In genomic region chr17:56169830-56170229, GRCm38 (mm10) we compare ENCODE assay signal across 10 mouse cellular contexts. TPM values are rescaled to one million over a fixed set of nuclear protein-coding genes. Genes with fewer than 3 reads are reported as not detected.
DNase-seq lines count a peak whose midpoint lies in the region; ATAC-seq and TF ChIP-seq lines count a peak whose summit lies in the region.
"Had no signal": no experiment of that assay in that cellular context is flagged by ENCODE, and none has a peak within 500 bp of the region (broad histone marks: within the 10 kb centered on the region; RNA-seq: fewer than 3 reads in every experiment).

No protein-coding gene starts in this region.

- peak overlapping the region; percentile 25; the same call in 1 of the 2 replicates for H3K27ac ChIP-seq in forebrain, embryonic 11.5 days (ENCODE audit: low read depth, low read length)
- no peak overlapping the region for H3K27ac ChIP-seq in forebrain, embryonic 13.5 days
- H3K27ac ChIP-seq in heart, embryonic 16.5 days (ENCODE audit: low read length): peak overlapping the region; percentile 58; the same call in 1 of the 2 replicates

- H3K36me3 ChIP-seq in forebrain, embryonic 11.5 days (ENCODE audit: control insufficient read depth, insufficient read depth, low read length): no peaks in the 10 kb centered on the region
- H3K36me3 ChIP-seq in forebrain, embryonic 13.5 days (ENCODE audit: poor library complexity, severe bottlenecking): peaks cover 11% of the 10 kb centered on the region; the same call in 1 of the 2 replicates
- peaks cover 1% of the 10 kb centered on the region; the same call in 1 of the 2 replicates for H3K36me3 ChIP-seq in E14TG2a.4 (ENCODE audit: insufficient read depth, low read length)
- H3K36me3 ChIP-seq in heart, embryonic 16.5 days (ENCODE audit: control insufficient read depth, insufficient read depth): no peaks in the 10 kb centered on the region

- WGBS in forebrain, embryonic 11.5 days: 69% methylated on average over 6 of the region's 6 CpGs
- WGBS in forebrain, embryonic 13.5 days: 69% methylated on average over 6 of the region's 6 CpGs
- WGBS in heart, embryonic 16.5 days: 55% methylated on average over 6 of the region's 6 CpGs

- H3K27me3 ChIP-seq in forebrain, embryonic 11.5 days (ENCODE audit: control insufficient read depth, insufficient read depth, low read length): no peaks in the 10 kb centered on the region
- H3K27me3 ChIP-seq in forebrain, embryonic 13.5 days: no peaks in the 10 kb centered on the region
- H3K27me3 ChIP-seq in E14TG2a.4 (ENCODE audit: insufficient read depth, low read length): no peaks in the 10 kb centered on the region
- H3K27me3 ChIP-seq in heart, embryonic 16.5 days (ENCODE audit: control insufficient read depth, insufficient read depth, low read length): no peaks in the 10 kb centered on the region
- H3K27me3 ChIP-seq: midbrain, embryonic 12.5 days had no signal

- DNase-seq in forebrain, embryonic 11.5 days (ENCODE audit: low spot score): no peak
- DNase-seq in kidney, postnatal 10 days: peak; percentile 65
- DNase-seq in frontal cortex, adult 2 months (ENCODE audit: extremely low spot score in 1 of 2, low spot score in 1 of 2): no peak
- DNase-seq in right cerebral cortex, postnatal 14 days: no peak
- DNase-seq in layer of hippocampus, adult 18-20 months (ENCODE audit: low spot score in 2 of 2): no peak
- DNase-seq: gastrocnemius, postnatal 10 days had no signal

- no peak overlapping the region for H3K4me3 ChIP-seq in forebrain, embryonic 11.5 days (ENCODE audit: low read depth, low read length)
- H3K4me3 ChIP-seq in forebrain, embryonic 13.5 days: no peak overlapping the region
- peak overlapping the region; percentile 26; the same call in 1 of the 2 replicates for H3K4me3 ChIP-seq in E14TG2a.4 (replicated peaks; ENCODE audit: low read length)
- no peak overlapping the region for H3K4me3 ChIP-seq in heart, embryonic 16.5 days (ENCODE audit: low read length)
- H3K4me3 ChIP-seq: midbrain, embryonic 12.5 days had no signal

- H3K4me1 ChIP-seq in forebrain, embryonic 11.5 days (replicated peaks; ENCODE audit: control insufficient read depth, insufficient read depth, low read length): peaks cover 8% of the 10 kb centered on the region; the same call in 1 of the 2 replicates
- peaks cover 19% of the 10 kb centered on the region; the same call in 1 of the 2 replicates for H3K4me1 ChIP-seq in forebrain, embryonic 13.5 days
- H3K4me1 ChIP-seq in E14TG2a.4 (replicated peaks; ENCODE audit: low read depth, low read length): peaks cover 53% of the 10 kb centered on the region
- no peaks in the 10 kb centered on the region for H3K4me1 ChIP-seq in heart, embryonic 16.5 days (ENCODE audit: control insufficient read depth, insufficient read depth, low read length)

- H3K4me2 ChIP-seq in forebrain, embryonic 11.5 days (ENCODE audit: low read depth, low read length, severe bottlenecking): no peak overlapping the region
- no peak overlapping the region for H3K4me2 ChIP-seq in forebrain, embryonic 13.5 days
- no peak overlapping the region for H3K4me2 ChIP-seq in heart, embryonic 16.5 days (ENCODE audit: low read depth, low read length)
- H3K4me2 ChIP-seq: midbrain, embryonic 12.5 days had no signal

- H3K9ac ChIP-seq in forebrain, embryonic 11.5 days (ENCODE audit: low read length): no peak overlapping the region
- no peak overlapping the region for H3K9ac ChIP-seq in forebrain, embryonic 13.5 days
- no peak overlapping the region for H3K9ac ChIP-seq in heart, embryonic 16.5 days (ENCODE audit: low read length)
- H3K9ac ChIP-seq: midbrain, embryonic 12.5 days had no signal

- H3K9me3 ChIP-seq in forebrain, embryonic 11.5 days (ENCODE audit: control insufficient read depth, low read length): no peaks in the 10 kb centered on the region
- H3K9me3 ChIP-seq in forebrain, embryonic 13.5 days (replicated peaks): no peaks in the 10 kb centered on the region
- H3K9me3 ChIP-seq in E14TG2a.4 (ENCODE audit: low read length): no peaks in the 10 kb centered on the region
- no peaks in the 10 kb centered on the region for H3K9me3 ChIP-seq in heart, embryonic 16.5 days (replicated peaks; ENCODE audit: control insufficient read depth, low read length)
- H3K9me3 ChIP-seq: midbrain, embryonic 12.5 days had no signal

- no peak for TF ChIP-seq CTCF in E14TG2a.4 (conservative IDR thresholded peaks at IDR 0.05; ENCODE audit: low read length)

- no peak for ATAC-seq in forebrain, embryonic 11.5 days (replicated peaks; ENCODE audit: low FRiP score)
- ATAC-seq in forebrain, embryonic 13.5 days: no peak
- peak; percentile 56 for ATAC-seq in heart, embryonic 16.5 days (replicated peaks; ENCODE audit: extremely low read depth, insufficient read depth, low FRiP score)

RNA-seq across cellular contexts. Expression of gene Tnfaip8l1, which starts 7.6 kb away (rescaled TPM):
- polyA plus RNA-seq in forebrain, embryonic 11.5 days (2014; fragmentation: Nextera tagmentation; extraction: Ambion mirVana): 7.7 and 8.4 TPM in 2 replicates
- 8.0 and 8.4 TPM in 2 replicates for polyA plus RNA-seq in forebrain, embryonic 13.5 days (2015; fragmentation: Nextera tagmentation; extraction: Ambion mirVana)
- polyA plus RNA-seq in heart, embryonic 16.5 days (2015; fragmentation: Nextera tagmentation; extraction: Ambion mirVana): 8.2 and 9.0 TPM in 2 replicates
- 6.6 TPM in 2 replicates for polyA plus RNA-seq in frontal cortex, adult 2 months (2012; rRNA removed)
- total RNA-seq in layer of hippocampus, adult 18-20 months (2021): 1 to 10 TPM; 4.6 to 6.1 TPM

RNA-seq across cellular contexts. Expression of gene Mydgf, which starts 13.9 kb away (rescaled TPM):
- polyA plus RNA-seq in forebrain, embryonic 11.5 days (2014; fragmentation: Nextera tagmentation; extraction: Ambion mirVana): 55.4 and 64.0 TPM in 2 replicates
- polyA plus RNA-seq in forebrain, embryonic 13.5 days (2015; fragmentation: Nextera tagmentation; extraction: Ambion mirVana): 56.8 and 64.5 TPM in 2 replicates
- 69.9 and 75.1 TPM in 2 replicates for polyA plus RNA-seq in heart, embryonic 16.5 days (2015; fragmentation: Nextera tagmentation; extraction: Ambion mirVana)
- polyA plus RNA-seq in frontal cortex, adult 2 months (2012; rRNA removed): 43.1 and 43.8 TPM in 2 replicates
- total RNA-seq in layer of hippocampus, adult 18-20 months (2021): 10 to 100 TPM; 41.7 to 44.3 TPM

RNA-seq across cellular contexts. Expression of gene Sema6b, which starts 29.7 kb away (rescaled TPM):
- polyA plus RNA-seq in forebrain, embryonic 11.5 days (2014; fragmentation: Nextera tagmentation; extraction: Ambion mirVana): 1.4 and 2.5 TPM in 2 replicates
- polyA plus RNA-seq in forebrain, embryonic 13.5 days (2015; fragmentation: Nextera tagmentation; extraction: Ambion mirVana): 4.2 and 4.3 TPM in 2 replicates
- 0.70 and 1.2 TPM in 2 replicates for polyA plus RNA-seq in heart, embryonic 16.5 days (2015; fragmentation: Nextera tagmentation; extraction: Ambion mirVana)
- 89.0 and 95.5 TPM in 2 replicates for polyA plus RNA-seq in frontal cortex, adult 2 months (2012; rRNA removed)
- 100 to 1,000 TPM; 128 to 130 TPM for total RNA-seq in layer of hippocampus, adult 18-20 months (2021)

RNA-seq across cellular contexts. Expression of gene Lrg1, which starts 48.0 kb away (rescaled TPM):
- 0.17 and 0.51 TPM in 2 replicates for polyA plus RNA-seq in forebrain, embryonic 11.5 days (2014; fragmentation: Nextera tagmentation; extraction: Ambion mirVana)
- not detected in 2 replicates for polyA plus RNA-seq in forebrain, embryonic 13.5 days (2015; fragmentation: Nextera tagmentation; extraction: Ambion mirVana)
- polyA plus RNA-seq in heart, embryonic 16.5 days (2015; fragmentation: Nextera tagmentation; extraction: Ambion mirVana): 2.0 and 2.4 TPM in 2 replicates
- polyA plus RNA-seq in frontal cortex, adult 2 months (2012; rRNA removed): 1.9 and 3.4 TPM in 2 replicates
- total RNA-seq in layer of hippocampus, adult 18-20 months (2021): 1 to 10 TPM in 1 of 2 experiments, under 1 TPM in 1; 0.61 to 1.0 TPM

RNA-seq across cellular contexts. Expression of gene Dpp9, which starts 48.9 kb away (rescaled TPM):
- polyA plus RNA-seq in forebrain, embryonic 11.5 days (2014; fragmentation: Nextera tagmentation; extraction: Ambion mirVana): 48.0 and 50.6 TPM in 2 replicates
- 32.5 and 33.0 TPM in 2 replicates for polyA plus RNA-seq in forebrain, embryonic 13.5 days (2015; fragmentation: Nextera tagmentation; extraction: Ambion mirVana)
- 23.4 and 26.4 TPM in 2 replicates for polyA plus RNA-seq in heart, embryonic 16.5 days (2015; fragmentation: Nextera tagmentation; extraction: Ambion mirVana)
- 49.7 and 52.4 TPM in 2 replicates for polyA plus RNA-seq in frontal cortex, adult 2 months (2012; rRNA removed)
- total RNA-seq in layer of hippocampus, adult 18-20 months (2021): 10 to 100 TPM; 61.7 to 63.8 TPM

Comparison
In these comparisons a context has a peak if more than half of its experiments do, and no peak if none do; other contexts are left out.
1. RNA of gene Sema6b, which starts 29.7 kb away (polyA plus RNA-seq): 89.0 to 95.5 TPM in frontal cortex, adult 2 months; 4.2 to 4.3 TPM in forebrain, embryonic 13.5 days, 1.4 to 2.5 TPM in forebrain, embryonic 11.5 days and 0.70 to 1.2 TPM in heart, embryonic 16.5 days; every median in the first group is over 10 times any median in the second.